Mouse (Mus musculus): Measurements from ENCODE around the gene Gap43. TPM values are rescaled to one million over a fixed set of nuclear protein-coding genes. Genes with fewer than 3 reads are reported as not detected.

The Gap43 gene
- polyA plus RNA-seq, 1 experiment, result not detected

GRCm38 (mm10) chr16:42305934-42306701, 34.3 kb downstream of the Gap43 start:
- no peaks in the 10 kb centered on the region for H3K4me1 ChIP-seq (ENCODE audit: control insufficient read depth, insufficient read depth, low read length)
- H3K27ac ChIP-seq (ENCODE audit: insufficient read depth, low read depth, low read length), result no peak overlapping the region
- TF ChIP-seq CTCF (IDR thresholded peaks at IDR 0.05; ENCODE audit: low read depth, low read length) (no peak), POLR2A (IDR thresholded peaks at IDR 0.05; ENCODE audit: borderline replicate concordance, low read depth, low read length) (no peak)
- H3K4me3 ChIP-seq (ENCODE audit: insufficient read depth, low read length), result no peak overlapping the region

- no peak overlapping the region for H3K27ac ChIP-seq (ENCODE audit: insufficient read depth, low read depth, low read length)
- H3K4me1 ChIP-seq (ENCODE audit: control insufficient read depth, insufficient read depth, low read length), result no peaks in the 10 kb centered on the region
- H3K4me3 ChIP-seq (ENCODE audit: insufficient read depth, low read length), result no peak overlapping the region
- no peak for TF ChIP-seq POLR2A (IDR thresholded peaks at IDR 0.05; ENCODE audit: borderline replicate concordance, low read depth, low read length)
- no peak for TF ChIP-seq CTCF (IDR thresholded peaks at IDR 0.05; ENCODE audit: low read depth, low read length)
Observed at GRCm38 (mm10) chr16:42303461-42303860, 37.0 kb downstream of the Gap43 start.

GRCm38 (mm10) chr16:42294481-42294880, 46.0 kb downstream of the Gap43 start:
- Histone ChIP-seq H3K4me1 (ENCODE audit: control insufficient read depth, insufficient read depth, low read length) (no peaks in the 10 kb centered on the region), H3K4me3 (ENCODE audit: insufficient read depth, low read length) (no peak overlapping the region), H3K27ac (ENCODE audit: insufficient read depth, low read depth, low read length) (no peak overlapping the region)
- no peak for TF ChIP-seq CTCF (IDR thresholded peaks at IDR 0.05; ENCODE audit: low read depth, low read length)
- TF ChIP-seq POLR2A (IDR thresholded peaks at IDR 0.05; ENCODE audit: borderline replicate concordance, low read depth, low read length), result no peak

DNA sequence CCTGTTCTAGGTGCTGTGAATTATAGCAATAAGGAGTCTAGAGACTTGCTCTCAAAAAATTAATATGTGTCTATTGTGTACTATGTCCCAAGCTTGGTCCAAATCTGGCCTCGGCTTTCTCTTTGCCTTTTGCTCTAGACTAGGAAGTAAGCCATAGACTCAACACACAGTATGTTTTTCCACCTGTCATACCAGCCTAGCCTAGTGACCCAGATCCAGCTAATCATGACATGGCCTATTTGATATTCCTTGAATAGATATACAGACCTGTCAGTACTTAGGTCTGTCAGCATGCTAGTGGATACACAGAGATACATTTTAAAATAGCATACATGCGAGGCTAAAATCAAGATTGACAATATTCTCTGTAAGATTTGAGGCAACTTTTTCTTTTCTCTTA, 46.4 kb downstream of the Gap43 start:
- Histone ChIP-seq H3K4me3 (ENCODE audit: insufficient read depth, low read length) (no peak overlapping the region), H3K27ac (ENCODE audit: insufficient read depth, low read depth, low read length) (no peak overlapping the region), H3K4me1 (ENCODE audit: control insufficient read depth, insufficient read depth, low read length) (no peaks in the 10 kb centered on the region)
- TF ChIP-seq CTCF (IDR thresholded peaks at IDR 0.05; ENCODE audit: low read depth, low read length) (no peak), POLR2A (IDR thresholded peaks at IDR 0.05; ENCODE audit: borderline replicate concordance, low read depth, low read length) (no peak)

- H3K4me3 ChIP-seq (ENCODE audit: insufficient read depth, low read length), result no peak overlapping the region
Observed at GRCm38 (mm10) chr16:42291572-42291971, 48.9 kb downstream of the Gap43 start.

DNA sequence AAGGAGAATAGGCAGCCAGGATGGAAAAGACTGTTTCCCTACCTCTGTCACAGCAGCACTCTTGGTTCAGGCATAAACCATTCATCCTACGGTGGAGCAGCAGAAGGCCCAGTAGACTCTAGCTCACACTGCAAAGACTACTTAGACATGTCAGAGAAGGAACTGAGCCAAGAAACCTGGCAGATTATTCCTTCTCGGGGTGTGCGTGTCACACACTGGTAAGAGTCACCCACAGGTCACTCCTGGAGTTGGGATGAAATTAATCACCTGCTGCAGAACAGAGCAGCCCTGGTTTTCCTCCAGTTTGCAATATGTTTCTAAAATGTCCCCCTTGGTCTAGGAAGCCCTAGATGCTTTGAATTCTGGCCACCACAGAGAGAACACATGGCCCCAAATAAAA, 56.4 kb downstream of the Gap43 start:
- no peak overlapping the region for H3K27ac ChIP-seq (ENCODE audit: insufficient read depth, low read depth, low read length)
- H3K4me1 ChIP-seq (ENCODE audit: control insufficient read depth, insufficient read depth, low read length), result no peaks in the 10 kb centered on the region
- no peak overlapping the region for H3K4me3 ChIP-seq (ENCODE audit: insufficient read depth, low read length)
- no peak for TF ChIP-seq CTCF (IDR thresholded peaks at IDR 0.05; ENCODE audit: low read depth, low read length)
- TF ChIP-seq POLR2A (IDR thresholded peaks at IDR 0.05; ENCODE audit: borderline replicate concordance, low read depth, low read length), result no peak

More at GRCm38 (mm10) chr16:42291572-42291971, 48.9 kb downstream of the Gap43 start:
- Histone ChIP-seq H3K4me1 (ENCODE audit: control insufficient read depth, insufficient read depth, low read length) (no peaks in the 10 kb centered on the region), H3K27ac (ENCODE audit: insufficient read depth, low read depth, low read length) (no peak overlapping the region)
- no peak for TF ChIP-seq CTCF (IDR thresholded peaks at IDR 0.05; ENCODE audit: low read depth, low read length)
- no peak for TF ChIP-seq POLR2A (IDR thresholded peaks at IDR 0.05; ENCODE audit: borderline replicate concordance, low read depth, low read length)

DNA sequence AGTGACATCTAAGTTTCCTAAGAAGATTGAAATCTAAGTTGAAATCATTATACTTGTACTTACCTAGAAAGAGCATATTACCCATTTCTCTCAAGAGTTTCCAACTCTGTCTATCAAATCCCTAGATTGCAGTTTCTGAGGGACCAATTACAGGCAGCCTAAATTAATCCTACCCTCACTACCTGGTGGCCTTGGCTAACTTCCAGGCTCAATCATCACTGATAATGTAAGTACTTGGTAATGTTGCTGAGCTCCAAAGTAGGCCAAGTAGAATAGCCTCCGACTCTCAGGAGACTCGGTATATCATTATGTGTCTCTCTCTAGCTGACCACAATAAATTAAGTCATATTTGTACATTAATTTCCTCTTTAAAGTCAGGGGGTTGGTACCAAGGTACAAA, 62.7 kb downstream of the Gap43 start:
- Histone ChIP-seq H3K4me1 (ENCODE audit: control insufficient read depth, insufficient read depth, low read length) (no peaks in the 10 kb centered on the region), H3K27ac (ENCODE audit: insufficient read depth, low read depth, low read length) (no peak overlapping the region), H3K4me3 (ENCODE audit: insufficient read depth, low read length) (no peak overlapping the region)
- TF ChIP-seq POLR2A (IDR thresholded peaks at IDR 0.05; ENCODE audit: borderline replicate concordance, low read depth, low read length) (no peak), CTCF (IDR thresholded peaks at IDR 0.05; ENCODE audit: low read depth, low read length) (no peak)

- TF ChIP-seq CTCF (IDR thresholded peaks at IDR 0.05; ENCODE audit: low read depth, low read length), result no peak
- no peak for TF ChIP-seq POLR2A (IDR thresholded peaks at IDR 0.05; ENCODE audit: borderline replicate concordance, low read depth, low read length)
- Histone ChIP-seq H3K27ac (ENCODE audit: insufficient read depth, low read depth, low read length) (no peak overlapping the region), H3K4me3 (ENCODE audit: insufficient read depth, low read length) (no peak overlapping the region), H3K4me1 (ENCODE audit: control insufficient read depth, insufficient read depth, low read length) (no peaks in the 10 kb centered on the region)
Observed at GRCm38 (mm10) chr16:42277268-42277667, 63.2 kb downstream of the Gap43 start.

GRCm38 (mm10) chr16:42276216-42277141, 64.0 kb downstream of the Gap43 start:
- Histone ChIP-seq H3K27ac (ENCODE audit: insufficient read depth, low read depth, low read length) (no peak overlapping the region), H3K4me1 (ENCODE audit: control insufficient read depth, insufficient read depth, low read length) (no peaks in the 10 kb centered on the region), H3K4me3 (ENCODE audit: insufficient read depth, low read length) (no peak overlapping the region)
- TF ChIP-seq POLR2A (IDR thresholded peaks at IDR 0.05; ENCODE audit: borderline replicate concordance, low read depth, low read length) (no peak), CTCF (IDR thresholded peaks at IDR 0.05; ENCODE audit: low read depth, low read length) (peak; percentile 82)

All from bone marrow macrophage, adult 2 months (primary cell).